Mouse (Mus musculus) liver, postnatal 0 days (tissue): ENCODE measurements at regions not wholly inside any gene's neighbourhood (a gene's known extent, or its start where the extent isn't known, plus 50 kb on each side); places are given as distances from the start of the nearest gene placed in this dataset.

Experiments
- CTCF ChIP-seq: sonication (generic); IDR thresholded peaks from 2 replicates; pipeline ENCODE4 v1.5.1; 2016; ENCODE audit warnings: antibody characterized with exemption, low read depth
- EP300 ChIP-seq: IDR thresholded peaks from 2 replicates; pipeline ENCODE4 v1.6.1; 2016; ENCODE audit warnings: antibody characterized with exemption, low read depth, mild to moderate bottlenecking

- TF ChIP-seq CTCF (no peak), EP300 (no peak)
Observed at GRCm38 (mm10) chr6:117550930-117551329, 290.1 kb upstream of the Zfp637 start.
